Mouse (Mus musculus): ENCODE results near the gene Plaa. TPM values are rescaled to one million over a fixed set of nuclear protein-coding genes. Genes with fewer than 3 reads are reported as not detected.
A peak's percentile ranks its signal among the peaks of the same experiment; 100 is the strongest.

Plaa gene
- polyA plus RNA-seq, 1 experiment: 153 TPM

GRCm38 (mm10) chr4:94604452-94605019 lies 1.5 kb upstream of the Plaa start:
- no peaks in the 10 kb centered on the region for H3K4me1 ChIP-seq (ENCODE audit: control insufficient read depth, insufficient read depth, low read length)
- no peak overlapping the region for H3K4me3 ChIP-seq (ENCODE audit: insufficient read depth, low read length)
- TF ChIP-seq POLR2A (IDR thresholded peaks at IDR 0.05; ENCODE audit: low read depth, low read length) (no peak), CTCF (IDR thresholded peaks at IDR 0.05; ENCODE audit: borderline replicate concordance, insufficient read depth, low read length) (no peak)
- no peak overlapping the region for H3K27ac ChIP-seq (ENCODE audit: insufficient read depth, low read length)

- Histone ChIP-seq H3K27ac (ENCODE audit: insufficient read depth, low read length) (peak overlapping the region; percentile 64), H3K4me1 (ENCODE audit: control insufficient read depth, insufficient read depth, low read length) (no peaks in the 10 kb centered on the region), H3K4me3 (ENCODE audit: insufficient read depth, low read length) (peak overlapping the region; percentile 99)
- TF ChIP-seq POLR2A (IDR thresholded peaks at IDR 0.05; ENCODE audit: low read depth, low read length) (no peak), CTCF (IDR thresholded peaks at IDR 0.05; ENCODE audit: borderline replicate concordance, insufficient read depth, low read length) (no peak)
Observed at GRCm38 (mm10) chr4:94602496-94603030, 481 bp downstream of the Plaa start.

GRCm38 (mm10) chr4:94601395-94601794 lies 1.6 kb downstream of the Plaa start:
- peak overlapping the region; percentile 44 for H3K4me3 ChIP-seq (ENCODE audit: insufficient read depth, low read length)
- no peak overlapping the region for H3K27ac ChIP-seq (ENCODE audit: insufficient read depth, low read length)
- H3K4me1 ChIP-seq (ENCODE audit: control insufficient read depth, insufficient read depth, low read length): no peaks in the 10 kb centered on the region
- TF ChIP-seq POLR2A (IDR thresholded peaks at IDR 0.05; ENCODE audit: low read depth, low read length) (no peak), CTCF (IDR thresholded peaks at IDR 0.05; ENCODE audit: borderline replicate concordance, insufficient read depth, low read length) (no peak)

GRCm38 (mm10) chr4:94592709-94593108 lies 10.3 kb downstream of the Plaa start:
- TF ChIP-seq POLR2A (IDR thresholded peaks at IDR 0.05; ENCODE audit: low read depth, low read length): no peak
- TF ChIP-seq CTCF (IDR thresholded peaks at IDR 0.05; ENCODE audit: borderline replicate concordance, insufficient read depth, low read length): no peak
- H3K4me3 ChIP-seq (ENCODE audit: insufficient read depth, low read length): no peak overlapping the region
- H3K27ac ChIP-seq (ENCODE audit: insufficient read depth, low read length): no peak overlapping the region
- no peaks in the 10 kb centered on the region for H3K4me1 ChIP-seq (ENCODE audit: control insufficient read depth, insufficient read depth, low read length)

- Histone ChIP-seq H3K4me1 (ENCODE audit: control insufficient read depth, insufficient read depth, low read length) (no peaks in the 10 kb centered on the region), H3K4me3 (ENCODE audit: insufficient read depth, low read length) (no peak overlapping the region), H3K27ac (ENCODE audit: insufficient read depth, low read length) (no peak overlapping the region)
- TF ChIP-seq CTCF (IDR thresholded peaks at IDR 0.05; ENCODE audit: borderline replicate concordance, insufficient read depth, low read length) (no peak), POLR2A (IDR thresholded peaks at IDR 0.05; ENCODE audit: low read depth, low read length) (no peak)
Observed at GRCm38 (mm10) chr4:94591765-94592381, 11.2 kb downstream of the Plaa start.

- no peak overlapping the region for H3K27ac ChIP-seq (ENCODE audit: insufficient read depth, low read length)
- no peak overlapping the region for H3K4me3 ChIP-seq (ENCODE audit: insufficient read depth, low read length)
- no peaks in the 10 kb centered on the region for H3K4me1 ChIP-seq (ENCODE audit: control insufficient read depth, insufficient read depth, low read length)
- TF ChIP-seq POLR2A (IDR thresholded peaks at IDR 0.05; ENCODE audit: low read depth, low read length) (no peak), CTCF (IDR thresholded peaks at IDR 0.05; ENCODE audit: borderline replicate concordance, insufficient read depth, low read length) (no peak)
Observed at GRCm38 (mm10) chr4:94572677-94573076, 30.4 kb downstream of the Plaa start.

GRCm38 (mm10) chr4:94564297-94564696 lies 38.7 kb downstream of the Plaa start:
- no peak overlapping the region for H3K27ac ChIP-seq (ENCODE audit: insufficient read depth, low read length)
- H3K4me1 ChIP-seq (ENCODE audit: control insufficient read depth, insufficient read depth, low read length): no peaks in the 10 kb centered on the region
- TF ChIP-seq CTCF (IDR thresholded peaks at IDR 0.05; ENCODE audit: borderline replicate concordance, insufficient read depth, low read length) (no peak), POLR2A (IDR thresholded peaks at IDR 0.05; ENCODE audit: low read depth, low read length) (no peak)
- no peak overlapping the region for H3K4me3 ChIP-seq (ENCODE audit: insufficient read depth, low read length)

- Histone ChIP-seq H3K4me3 (ENCODE audit: insufficient read depth, low read length) (no peak overlapping the region), H3K27ac (ENCODE audit: insufficient read depth, low read length) (no peak overlapping the region), H3K4me1 (ENCODE audit: control insufficient read depth, insufficient read depth, low read length) (no peaks in the 10 kb centered on the region)
- TF ChIP-seq CTCF (IDR thresholded peaks at IDR 0.05; ENCODE audit: borderline replicate concordance, insufficient read depth, low read length): no peak
Observed at GRCm38 (mm10) chr4:94561954-94562648, 40.9 kb downstream of the Plaa start.

GRCm38 (mm10) chr4:94560316-94560715 lies 42.7 kb downstream of the Plaa start:
- TF ChIP-seq POLR2A (IDR thresholded peaks at IDR 0.05; ENCODE audit: low read depth, low read length) (no peak), CTCF (IDR thresholded peaks at IDR 0.05; ENCODE audit: borderline replicate concordance, insufficient read depth, low read length) (no peak)
- H3K4me3 ChIP-seq (ENCODE audit: insufficient read depth, low read length): no peak overlapping the region

GRCm38 (mm10) chr4:94559266-94559665 lies 43.8 kb downstream of the Plaa start:
- Histone ChIP-seq H3K4me3 (ENCODE audit: insufficient read depth, low read length) (no peak overlapping the region), H3K4me1 (ENCODE audit: control insufficient read depth, insufficient read depth, low read length) (no peaks in the 10 kb centered on the region), H3K27ac (ENCODE audit: insufficient read depth, low read length) (no peak overlapping the region)
- TF ChIP-seq POLR2A (IDR thresholded peaks at IDR 0.05; ENCODE audit: low read depth, low read length) (no peak), CTCF (IDR thresholded peaks at IDR 0.05; ENCODE audit: borderline replicate concordance, insufficient read depth, low read length) (no peak)

More at GRCm38 (mm10) chr4:94560316-94560715, 42.7 kb downstream of the Plaa start:
- no peak overlapping the region for H3K27ac ChIP-seq (ENCODE audit: insufficient read depth, low read length)
- no peaks in the 10 kb centered on the region for H3K4me1 ChIP-seq (ENCODE audit: control insufficient read depth, insufficient read depth, low read length)

Data from embryonic fibroblast, embryonic 13.5 days (primary cell).